Comparison of ENCODE assay signal across 1 mouse cellular context in the genomic region with DNA sequence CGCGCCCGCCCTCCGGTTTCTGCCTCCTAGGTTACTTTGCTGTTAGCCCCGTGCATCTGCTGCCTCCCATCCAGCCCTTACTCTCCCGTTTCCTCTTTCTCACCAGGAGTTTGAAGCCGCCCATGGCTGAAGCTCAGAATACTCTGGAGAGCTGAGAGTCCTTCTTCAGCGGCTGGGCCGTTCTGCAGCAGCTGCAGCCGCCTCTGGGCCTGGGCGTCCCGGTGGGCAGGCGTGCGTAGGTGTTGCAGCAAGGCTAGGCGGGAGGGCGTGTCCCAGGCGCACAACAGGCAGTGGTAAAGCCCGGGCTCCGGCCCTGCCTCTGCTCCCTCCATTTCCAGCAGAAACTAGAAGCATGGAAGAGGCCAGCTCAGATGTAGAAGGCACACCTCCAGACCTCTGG.
TF ChIP-seq lines count a peak whose summit lies in the region.

No protein-coding gene starts in this region.

TF ChIP-seq in ES-E14, 5 proteins besides CTCF, POLR2A, EP300 and RAD21:
- TF ChIP-seq ZNF384 (IDR thresholded peaks at IDR 0.05; ENCODE audit: low read depth, low read length) (no peak), MAFK (IDR thresholded peaks at IDR 0.05; ENCODE audit: insufficient read depth, low read depth, low read length) (no peak), HCFC1 (IDR thresholded peaks at IDR 0.05; ENCODE audit: borderline replicate concordance, insufficient read depth, low read length) (no peak), ZC3H11A (IDR thresholded peaks at IDR 0.05; ENCODE audit: borderline replicate concordance, low read depth, low read length) (no peak), CHD2 (IDR thresholded peaks at IDR 0.05; ENCODE audit: low read depth, low read length) (no peak)
